8 mouse cellular contexts compared by ENCODE assay signal in genomic region chr6:136130456-136130855, GRCm38 (mm10). TPM values are rescaled to one million over a fixed set of nuclear protein-coding genes. Genes with fewer than 3 reads are reported as not detected.
DNase-seq lines count a peak whose midpoint lies in the region; ATAC-seq and TF ChIP-seq lines count a peak whose summit lies in the region.

No protein-coding gene starts in this region.

- H3K36me3 ChIP-seq in hindbrain, embryonic 12.5 days, result no peaks in the 10 kb centered on the region
- no peaks in the 10 kb centered on the region for H3K36me3 ChIP-seq in limb, embryonic 15.5 days
- H3K36me3 ChIP-seq in heart, embryonic 10.5 days, result no peaks in the 10 kb centered on the region

- intact Hi-C loops in left cerebral cortex, adult 2 months (cut with DNase I), result no loop called here
- intact Hi-C loops in left cerebral cortex, postnatal 14 days (cut with DNase I), result no loop called here

- no peaks in the 10 kb centered on the region for H3K9me3 ChIP-seq in hindbrain, embryonic 12.5 days (replicated peaks)
- H3K9me3 ChIP-seq in limb, embryonic 15.5 days, result no peaks in the 10 kb centered on the region
- no peaks in the 10 kb centered on the region for H3K9me3 ChIP-seq in heart, embryonic 10.5 days

- DNase-seq in left cerebral cortex, adult 2 months (ENCODE audit: extremely low spot score in 1 of 2, low spot score in 2 of 2), result no peak
- DNase-seq in left cerebral cortex, postnatal 14 days (ENCODE audit: low spot score in 2 of 2), result no peak
- DNase-seq in cerebellum, postnatal 14 days, result peak; percentile 74
- peak; percentile 14 for DNase-seq in ovary, adult 18-20 months (ENCODE audit: low spot score)
- DNase-seq in natural killer cell, adult 2 months (ENCODE audit: low spot score in 2 of 2), result no peak
- DNase-seq in heart, embryonic 10.5 days (ENCODE audit: low spot score), result no peak

- ATAC-seq in hindbrain, embryonic 12.5 days (ENCODE audit: low FRiP score), result 0 out of 2 replicates have a peak, but pooled peaks have one; percentile 22
- peak; percentile 55; the same call in 1 of the 2 replicates for ATAC-seq in limb, embryonic 15.5 days (ENCODE audit: insufficient number of reproducible peaks, low FRiP score, low TSS enrichment, low read depth)

- 30% methylated on average over 10 of the region's 10 CpGs for WGBS in hindbrain, embryonic 12.5 days
- 22% methylated on average over 10 of the region's 10 CpGs for WGBS in limb, embryonic 15.5 days
- WGBS in heart, embryonic 10.5 days, result 24% methylated on average over 10 of the region's 10 CpGs

- no peak overlapping the region for H3K4me2 ChIP-seq in hindbrain, embryonic 12.5 days (replicated peaks)
- no peak overlapping the region for H3K4me2 ChIP-seq in limb, embryonic 15.5 days

- no peak overlapping the region for H3K4me3 ChIP-seq in left cerebral cortex, adult 2 months
- H3K4me3 ChIP-seq in hindbrain, embryonic 12.5 days, result no peak overlapping the region
- no peak overlapping the region for H3K4me3 ChIP-seq in limb, embryonic 15.5 days
- H3K4me3 ChIP-seq in heart, embryonic 10.5 days, result no peak overlapping the region

- no peak overlapping the region for H3K9ac ChIP-seq in hindbrain, embryonic 12.5 days
- no peak overlapping the region for H3K9ac ChIP-seq in limb, embryonic 15.5 days

- H3K27me3 ChIP-seq in hindbrain, embryonic 12.5 days, result no peaks in the 10 kb centered on the region
- no peaks in the 10 kb centered on the region for H3K27me3 ChIP-seq in limb, embryonic 15.5 days
- no peaks in the 10 kb centered on the region for H3K27me3 ChIP-seq in heart, embryonic 10.5 days (ENCODE audit: insufficient read depth, poor library complexity, severe bottlenecking)

- no peaks in the 10 kb centered on the region for H3K4me1 ChIP-seq in hindbrain, embryonic 12.5 days
- H3K4me1 ChIP-seq in limb, embryonic 15.5 days, result 0 out of 2 replicates have a peak, but pooled peaks cover 4% of the 10 kb centered on the region
- H3K4me1 ChIP-seq in heart, embryonic 10.5 days, result no peaks in the 10 kb centered on the region

- TF ChIP-seq CTCF in left cerebral cortex, adult 2 months (IDR thresholded peaks at IDR 0.05), result peak; percentile 11

- no peak overlapping the region for H3K27ac ChIP-seq in left cerebral cortex, adult 2 months
- no peak overlapping the region for H3K27ac ChIP-seq in hindbrain, embryonic 12.5 days
- H3K27ac ChIP-seq in limb, embryonic 15.5 days, result no peak overlapping the region
- no peak overlapping the region for H3K27ac ChIP-seq in heart, embryonic 10.5 days

RNA-seq across cellular contexts. Expression of gene Grin2b, which starts 42.9 kb away (rescaled TPM):
- total RNA-seq in left cerebral cortex, adult 2 months (2021), result 100 to 1,000 TPM; 300 to 306 TPM
- 100 to 1,000 TPM; 328 to 355 TPM for total RNA-seq in left cerebral cortex, postnatal 14 days (2021)
- polyA plus RNA-seq in hindbrain, embryonic 12.5 days (2016; fragmentation: Nextera tagmentation; extraction: Ambion mirVana), result 10.0 and 15.7 TPM in 2 replicates
- 3.2 and 3.7 TPM in 2 replicates for polyA plus RNA-seq in limb, embryonic 15.5 days (2015; fragmentation: Nextera tagmentation; extraction: Ambion mirVana)
- polyA plus RNA-seq in heart, embryonic 10.5 days (2016; fragmentation: Nextera tagmentation; extraction: Ambion mirVana), result 0.07 and 0.15 TPM in 2 replicates

Comparison
In these comparisons a context has a peak if more than half of its experiments do, and no peak if none do; other contexts are left out.
1. DNase-seq: peak in cerebellum, postnatal 14 days (2 of 2) and ovary, adult 18-20 months (single experiment); none in left cerebral cortex, adult 2 months (0 of 2), left cerebral cortex, postnatal 14 days (0 of 2), natural killer cell, adult 2 months (0 of 2) and heart, embryonic 10.5 days (single experiment).